ENCODE assay signal across 8 mouse cellular contexts in genomic region chr1:61377070-61377469, GRCm38 (mm10).
DNase-seq lines count a peak whose midpoint lies in the region; ATAC-seq and TF ChIP-seq lines count a peak whose summit lies in the region.

No protein-coding gene starts in this region.

- WGBS in heart, adult 2 months, result under 1% methylated on average over 7 of the region's 7 CpGs
- WGBS in liver, embryonic 12.5 days (ENCODE audit: insufficient replicate concordance), result 2% methylated on average over 7 of the region's 7 CpGs

- no peak overlapping the region for H3K4me3 ChIP-seq in heart, adult 2 months
- 0 out of 2 replicates have a peak overlapping the region, but pooled peaks have one; percentile 22 for H3K4me3 ChIP-seq in liver, embryonic 12.5 days

- peak; percentile 94 for TF ChIP-seq CTCF in heart, adult 2 months (IDR thresholded peaks at IDR 0.05)

- H3K27ac ChIP-seq in heart, adult 2 months, result peak overlapping the region; percentile 61; the same call in 1 of the 2 replicates
- no peak overlapping the region for H3K27ac ChIP-seq in liver, embryonic 12.5 days

- peak; percentile 37 for DNase-seq in A20 (ENCODE audit: low read depth, low spot score)
- peak; percentile 60 to 87 for DNase-seq in adrenal gland, adult (ENCODE audit: inconsistent age in 2 of 2, low spot score in 1 of 2)
- DNase-seq in embryo, embryonic 10.5 days (ENCODE audit: low spot score), result peak; percentile 89
- peak; percentile 63 to 77 for DNase-seq in heart, adult 2 months
- DNase-seq in kidney, adult 8-10 months, result peak; percentile 19 to 65
- DNase-seq in neural tube, embryonic 10.5 days (ENCODE audit: extremely low spot score, low spot score), result peak; percentile 70
- DNase-seq in thymus, postnatal 14 days, result peak; percentile 58

- H3K9me3 ChIP-seq in liver, embryonic 12.5 days (replicated peaks), result no peaks in the 10 kb centered on the region

- no peak for ATAC-seq in liver, embryonic 12.5 days

- H3K36me3 ChIP-seq in heart, adult 2 months (ENCODE audit: control insufficient read depth, insufficient read depth, low read length), result no peaks in the 10 kb centered on the region
- H3K36me3 ChIP-seq in liver, embryonic 12.5 days, result no peaks in the 10 kb centered on the region

- peak; percentile 69; the same call in 1 of the 2 replicates for TF ChIP-seq EP300 in heart, adult 2 months (IDR thresholded peaks at IDR 0.05; ENCODE audit: insufficient read depth, low read depth, low read length)

- H3K4me1 ChIP-seq in heart, adult 2 months (ENCODE audit: control insufficient read depth, insufficient read depth, low read length), result peaks cover 15% of the 10 kb centered on the region
- peaks cover 33% of the 10 kb centered on the region for H3K4me1 ChIP-seq in liver, embryonic 12.5 days

- TF ChIP-seq POLR2A in heart, adult 2 months (IDR thresholded peaks at IDR 0.05; ENCODE audit: insufficient read depth, low read depth, low read length), result no peak

- peak overlapping the region; percentile 56 for H3K4me2 ChIP-seq in liver, embryonic 12.5 days

- intact Hi-C loops in heart, adult 2 months (cut with DNase I), result loop anchor here (2.0 to 5.0 kb wide), 6 partner anchors 196 to 1590 kb away; partner anchors contain the start of genes Nrp2 and Pard3b

- no peak overlapping the region for H3K9ac ChIP-seq in heart, adult 2 months (ENCODE audit: low read depth, low read length)
- peak overlapping the region; percentile 41; the same call in 1 of the 2 replicates for H3K9ac ChIP-seq in liver, embryonic 12.5 days

- no peaks in the 10 kb centered on the region for H3K27me3 ChIP-seq in heart, adult 2 months (ENCODE audit: control insufficient read depth, insufficient read depth, low read length)
- H3K27me3 ChIP-seq in liver, embryonic 12.5 days (replicated peaks), result no peaks in the 10 kb centered on the region

- H3K79me2 ChIP-seq in heart, adult 2 months (replicated peaks; ENCODE audit: control insufficient read depth, insufficient read depth, low read length), result no peaks in the 10 kb centered on the region

Comparison
In these comparisons a context has a peak if more than half of its experiments do, and no peak if none do; other contexts are left out.
1. DNase-seq: peak in every context shown above with its lines; median percentile 89 in embryo, embryonic 10.5 days; 74 in adrenal gland, adult; 70 in heart, adult 2 months; 70 in neural tube, embryonic 10.5 days; 58 in thymus, postnatal 14 days; 42 in kidney, adult 8-10 months; 37 in A20.